Mouse (Mus musculus) C2C12 (cell line): ENCODE results near the gene Ddn. TPM values are rescaled to one million over a fixed set of nuclear protein-coding genes. Genes with fewer than 3 reads are reported as not detected.

Experiments used
- H3K27me3 ChIP-seq: one replicate; pipeline ENCODE4 v1.6.1; 2011; ENCODE audit not compliant: control insufficient read depth, insufficient read depth, insufficient read length
- H3K36me3 ChIP-seq: one replicate; pipeline ENCODE4 v1.6.1; 2011; ENCODE audit not compliant: control insufficient read depth, insufficient read depth
- H3K4me3 ChIP-seq: one replicate; pipeline ENCODE4 v1.5.1; 2011; ENCODE audit warnings: mild to moderate bottlenecking, control low read depth; ENCODE audit not compliant: poor library complexity, insufficient read depth, severe bottlenecking
- H3K79me2 ChIP-seq: one replicate; pipeline ENCODE4 v1.6.1; 2011; ENCODE audit not compliant: control insufficient read depth, insufficient read depth
- H3K79me3 ChIP-seq: one replicate; pipeline ENCODE4 v1.6.1; 2011; ENCODE audit warnings: low read depth, control low read depth
- H3ac ChIP-seq: one replicate; pipeline ENCODE3; 2011; ENCODE audit warnings: low read depth; ENCODE audit not compliant: control insufficient read depth, insufficient read length
- CEBPB ChIP-seq: IDR thresholded peaks from one replicate; pipeline ENCODE4 v1.6.1; 2011; ENCODE audit warnings: low read depth, mild to moderate bottlenecking, control low read depth, moderate library complexity
- CTCF ChIP-seq: IDR thresholded peaks from one replicate; pipeline ENCODE4 v1.5.1; 2011; ENCODE audit not compliant: control insufficient read depth, insufficient read depth, insufficient read length
- FOSL1 ChIP-seq: IDR thresholded peaks from one replicate; pipeline ENCODE4 v1.8.0; 2011; ENCODE audit warnings: mild to moderate bottlenecking, low read length; ENCODE audit not compliant: poor library complexity, insufficient read depth, severe bottlenecking
- MAX ChIP-seq: IDR thresholded peaks from one replicate; pipeline ENCODE4 v1.6.1; 2011; ENCODE audit warnings: mild to moderate bottlenecking, control low read depth
- MYOD1 ChIP-seq: IDR thresholded peaks from one replicate; pipeline ENCODE4 v1.6.1; 2011; ENCODE audit warnings: low read depth; ENCODE audit not compliant: control insufficient read depth, insufficient read length
- MYOG ChIP-seq: IDR thresholded peaks from one replicate; pipeline ENCODE4 v1.6.1; 2011; ENCODE audit not compliant: control insufficient read depth, insufficient read length; ENCODE audit errors: extremely low read depth
- USF1 ChIP-seq: IDR thresholded peaks from one replicate; pipeline ENCODE4 v1.6.1; 2011; ENCODE audit warnings: low read depth, mild to moderate bottlenecking, control low read depth, moderate library complexity
- polyA plus RNA-seq: library from polyadenylated mRNA; unstranded; fragments of >200 nt; fragmentation: generic; extraction: Trizol; gene quantifications from one replicate; pipeline ENCODE4 v1.2.1, GENCODE M21; 2012; ENCODE audit warnings: missing spikeins

Gene Ddn
- polyA plus RNA-seq, 1 experiment, result 0.11 TPM

DNA sequence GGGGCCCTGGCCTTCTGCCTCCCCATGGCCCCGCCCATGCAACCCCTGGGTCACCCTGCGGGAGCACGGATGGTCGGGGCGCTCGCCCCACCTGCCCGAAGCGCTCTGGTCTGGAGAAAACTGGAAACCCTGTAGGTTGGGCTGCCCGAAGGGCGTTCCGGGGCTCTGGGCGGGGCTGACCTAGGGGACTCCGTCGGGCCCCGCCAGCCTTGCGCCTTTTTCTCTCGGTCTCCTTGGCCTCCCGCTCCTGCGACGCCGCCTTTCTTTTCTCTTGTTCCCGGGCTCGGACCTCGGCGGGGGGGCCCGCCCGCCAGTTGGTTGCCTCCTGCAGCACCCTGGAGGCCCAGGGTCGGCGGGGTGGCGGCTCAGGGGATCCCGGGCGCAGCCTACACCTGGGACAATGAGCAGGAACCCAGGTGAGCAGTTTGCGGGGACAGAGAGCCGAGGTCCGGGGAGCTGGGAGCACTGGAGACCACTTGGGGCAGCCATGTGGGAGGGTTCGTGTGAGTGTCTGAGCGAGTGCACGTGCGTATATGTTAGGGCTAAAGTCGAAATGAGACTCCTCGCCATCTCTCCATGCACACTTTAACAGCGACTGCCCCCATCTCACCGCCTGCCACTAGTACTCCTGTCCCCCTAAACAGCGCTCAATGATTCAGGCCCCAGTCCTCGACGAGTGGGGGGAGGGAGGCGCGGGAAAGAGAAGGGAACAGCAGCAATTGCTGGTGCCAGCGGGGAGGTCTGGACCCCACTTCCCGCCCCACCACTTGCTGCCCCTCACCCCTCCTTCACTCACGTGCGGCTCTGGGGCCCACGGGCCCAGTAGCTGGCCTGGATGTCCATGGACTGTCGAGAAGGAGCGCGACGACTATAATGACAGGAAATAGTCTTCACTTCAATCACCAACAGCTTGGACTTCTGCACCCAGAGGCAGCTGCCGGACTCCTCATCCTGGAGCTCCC, 2.2 kb downstream of the Ddn start:
- peaks cover 14% of the 10 kb centered on the region for H3K36me3 ChIP-seq
- H3K27me3 ChIP-seq, result no peaks in the 10 kb centered on the region
- H3ac ChIP-seq, result no peak overlapping the region
- no peaks in the 10 kb centered on the region for H3K79me3 ChIP-seq
- TF ChIP-seq CEBPB, result no peak
- TF ChIP-seq CTCF, result no peak
- TF ChIP-seq USF1, result no peak
- no peak for TF ChIP-seq MAX
- TF ChIP-seq MYOD1, result no peak
- no peak for TF ChIP-seq MYOG
- TF ChIP-seq FOSL1, result no peak
- H3K79me2 ChIP-seq, result no peaks in the 10 kb centered on the region
- H3K4me3 ChIP-seq, result no peak overlapping the region

DNA sequence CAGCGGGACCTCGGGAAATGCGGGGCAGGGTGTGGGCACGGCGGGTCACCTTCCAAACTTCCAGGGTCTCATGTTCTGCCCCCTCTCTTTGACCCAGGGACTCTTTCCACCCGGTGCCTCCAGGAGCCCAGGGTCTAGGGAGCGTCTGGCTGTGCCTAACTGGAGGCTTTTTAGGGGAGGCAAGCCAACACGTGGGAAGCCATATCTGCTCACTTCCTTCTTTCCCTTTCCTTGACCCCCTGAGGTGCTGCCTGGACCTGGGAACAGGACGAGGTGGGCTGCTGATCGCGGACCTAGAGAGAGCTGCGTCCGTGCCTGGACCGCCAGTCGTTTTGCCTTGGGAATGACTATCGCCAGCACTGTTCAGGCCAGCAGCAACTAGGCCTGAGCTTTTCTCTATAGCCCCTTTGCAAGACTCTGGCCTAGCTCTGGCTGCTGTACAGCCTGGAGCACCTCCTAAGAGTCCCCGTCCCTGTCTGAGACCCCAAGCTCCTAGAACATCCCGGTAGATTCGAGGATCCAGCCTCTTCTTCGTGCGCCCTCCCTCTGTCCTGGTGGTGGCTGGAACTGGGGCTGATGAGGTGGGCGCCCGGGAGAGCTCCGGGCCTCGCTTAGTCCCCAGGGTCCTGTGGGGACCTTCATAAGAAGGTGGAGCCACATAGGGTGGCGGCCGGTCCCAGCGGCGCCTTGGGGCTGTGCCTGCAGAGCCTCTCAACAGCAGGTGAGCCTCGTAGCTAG, 3.0 kb downstream of the Ddn start:
- H3K79me2 ChIP-seq, result no peaks in the 10 kb centered on the region
- no peaks in the 10 kb centered on the region for H3K79me3 ChIP-seq
- no peak overlapping the region for H3ac ChIP-seq
- TF ChIP-seq CTCF (no peak), FOSL1 (no peak), MAX (no peak), CEBPB (no peak), MYOG (no peak)
- H3K36me3 ChIP-seq, result peaks cover 8% of the 10 kb centered on the region
- H3K27me3 ChIP-seq, result no peaks in the 10 kb centered on the region
- no peak overlapping the region for H3K4me3 ChIP-seq

DNA sequence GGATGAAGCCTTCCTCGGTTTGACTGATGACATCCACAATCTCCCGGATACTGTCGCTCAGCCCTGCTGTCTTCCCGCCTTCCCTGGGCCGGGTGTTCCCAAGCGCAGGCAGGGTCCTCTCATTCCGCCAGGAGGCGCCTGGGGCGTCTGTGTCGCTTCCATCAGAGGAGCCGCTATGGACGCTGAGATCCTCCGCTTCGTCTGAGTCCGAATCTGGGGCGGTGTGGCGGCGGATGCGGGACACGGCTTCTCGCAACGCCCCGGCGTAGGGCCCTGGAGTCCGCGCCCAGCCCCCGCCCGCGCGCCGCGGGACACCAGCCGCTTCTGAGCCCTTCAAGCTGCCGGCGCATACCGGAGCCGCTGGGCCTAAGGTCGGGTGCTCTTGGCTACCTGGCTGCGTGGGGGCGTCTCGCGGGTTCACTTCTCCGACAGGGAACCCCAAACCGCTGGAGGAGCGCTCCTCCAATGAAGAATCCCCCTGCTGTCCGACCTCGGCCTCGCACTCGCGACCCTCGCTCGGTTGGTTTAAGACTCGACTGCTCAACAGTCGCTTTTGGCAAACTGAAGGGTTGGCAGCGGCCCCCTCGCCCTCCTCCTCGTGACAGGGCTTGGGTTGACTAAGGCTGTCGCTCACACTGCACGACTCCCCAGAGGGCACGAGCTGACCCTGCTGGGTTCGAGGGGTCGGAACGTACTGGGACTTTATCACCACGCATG, 3.8 kb downstream of the Ddn start:
- peaks cover 6% of the 10 kb centered on the region for H3K27me3 ChIP-seq
- no peak for TF ChIP-seq MYOD1
- no peak for TF ChIP-seq MYOG
- no peak for TF ChIP-seq CEBPB
- peak; percentile 73 for TF ChIP-seq CTCF

DNA sequence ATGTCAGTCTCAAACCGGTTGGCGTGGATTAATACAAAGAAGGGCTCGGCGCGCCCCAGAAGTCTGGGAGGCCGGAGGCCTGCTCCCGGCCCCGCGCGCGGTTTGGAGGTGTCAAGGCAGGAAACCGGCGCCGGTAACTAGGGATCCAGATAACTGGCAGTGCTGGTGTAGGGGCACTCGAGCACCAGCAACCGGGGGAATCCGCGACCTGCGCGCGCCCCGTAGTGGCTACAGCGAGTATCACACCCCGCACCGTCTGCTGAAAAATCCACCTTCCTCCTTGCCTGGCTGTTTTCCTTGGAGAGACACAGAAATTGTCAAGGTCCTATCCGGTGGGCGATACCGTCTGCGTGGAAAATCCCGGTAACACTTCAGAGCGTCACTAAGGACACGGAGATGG, 5.2 kb downstream of the Ddn start:
- Histone ChIP-seq H3K27me3 (peaks cover 7% of the 10 kb centered on the region), H3K79me3 (no peaks in the 10 kb centered on the region), H3ac (peak overlapping the region; percentile 22), H3K4me3 (no peak overlapping the region), H3K79me2 (no peaks in the 10 kb centered on the region), H3K36me3 (no peaks in the 10 kb centered on the region)
- TF ChIP-seq USF1, result no peak
- peak; percentile 96 for TF ChIP-seq CTCF

More for the DNA sequence above, 3.8 kb downstream of the Ddn start:
- Histone ChIP-seq H3K4me3 (no peak overlapping the region), H3K79me2 (no peaks in the 10 kb centered on the region), H3K36me3 (peaks cover under 1% of the 10 kb centered on the region), H3ac (peak overlapping the region; percentile 37), H3K79me3 (no peaks in the 10 kb centered on the region)

DNA sequence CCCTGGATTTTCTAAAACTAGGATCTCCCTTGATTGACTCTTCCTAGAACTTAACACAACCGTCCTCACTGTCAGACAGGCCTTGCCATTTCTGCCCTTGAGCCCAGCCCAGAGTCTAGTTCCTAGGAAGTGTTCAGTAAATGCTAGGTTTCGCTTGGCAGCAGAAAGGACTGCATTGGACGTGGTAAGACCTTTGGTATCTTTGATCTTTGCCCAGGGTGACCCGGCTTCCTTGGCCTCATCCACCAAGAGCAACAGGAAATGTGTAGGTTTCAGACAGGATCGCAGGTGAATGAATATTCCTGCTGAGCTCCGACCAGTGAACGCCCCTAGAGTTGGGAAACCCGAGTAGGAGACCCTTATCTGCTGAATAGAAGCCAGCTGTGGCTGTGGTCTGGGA, 6.4 kb downstream of the Ddn start:
- Histone ChIP-seq H3ac (no peak overlapping the region), H3K79me2 (no peaks in the 10 kb centered on the region), H3K79me3 (no peaks in the 10 kb centered on the region), H3K36me3 (no peaks in the 10 kb centered on the region), H3K27me3 (peaks cover 9% of the 10 kb centered on the region), H3K4me3 (no peak overlapping the region)
- no peak for TF ChIP-seq MYOG
- no peak for TF ChIP-seq FOSL1
- TF ChIP-seq CTCF, result no peak
- no peak for TF ChIP-seq USF1
